Mouse (Mus musculus) macrophage (primary cell): ENCODE results near the gene Fam3c. TPM values are rescaled to one million over a fixed set of nuclear protein-coding genes. Genes with fewer than 3 reads are reported as not detected.

ENCODE experiments used
- H3K27ac ChIP-seq: fragments of 350-480 bp; formaldehyde crosslinking; 2 replicates; pipeline ENCODE4 v1.9.0; 2021
- H3K36me3 ChIP-seq: fragments of 350-480 bp; formaldehyde crosslinking; 2 replicates; pipeline ENCODE4 v1.9.0; 2021; ENCODE audit errors: inconsistent target
- H3K4me3 ChIP-seq: fragments of 350-480 bp; formaldehyde crosslinking; 2 replicates; pipeline ENCODE4 v1.9.0; 2021; ENCODE audit errors: inconsistent target
- H3K79me2 ChIP-seq: fragments of 350-480 bp; formaldehyde crosslinking; 2 replicates; pipeline ENCODE4 v1.9.0; 2021; ENCODE audit errors: inconsistent target
- WGBS: methylation state at CpG from one replicate; pipeline ENCODE4 v1.1.7; 2026; ENCODE audit warnings: inconsistent platforms; ENCODE audit not compliant: missing documents; 5-methylcytosine and 5-hydroxymethylcytosine counted together
- polyA plus RNA-seq: library from polyadenylated mRNA; stranded (reverse); fragments of 250-400 nt; gene quantifications from 3 replicates; pipeline ENCODE4 v1.2.4, GENCODE M21; 2018; ENCODE audit warnings: inconsistent platforms

The Fam3c gene
- polyA plus RNA-seq, 1 experiment from 2014 or later = 155 TPM

DNA sequence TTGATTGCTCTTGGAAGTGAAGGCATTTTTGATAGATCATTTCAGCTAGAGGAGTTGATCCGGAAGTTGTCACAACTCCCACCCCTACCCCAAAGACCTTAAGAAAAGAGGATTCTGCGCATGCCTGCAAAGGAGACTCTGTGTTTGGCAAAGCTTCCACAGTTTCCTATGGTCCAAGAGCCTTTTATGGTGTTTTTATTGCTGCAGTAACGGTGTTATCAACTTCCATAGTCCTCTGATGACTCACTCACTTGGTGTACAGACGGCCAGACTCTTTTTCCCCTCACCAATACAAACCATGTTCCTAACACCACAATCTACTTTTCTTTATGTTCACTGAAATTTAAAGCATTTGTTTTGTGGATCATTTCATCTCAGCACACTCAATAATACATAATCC lies 97.3 kb downstream of the Fam3c start:
- WGBS = 95% methylated on average over 4 of the region's 4 CpGs
- no peaks in the 10 kb centered on the region for H3K79me2 ChIP-seq
- no peaks in the 10 kb centered on the region for H3K36me3 ChIP-seq
- H3K27ac ChIP-seq = no peak overlapping the region
- H3K4me3 ChIP-seq = no peak overlapping the region

Other genes starting within 250 kb of the Fam3c start
- not detected in 3 replicates for gene Wnt16, start 68.0 kb downstream of the Fam3c start, polyA plus RNA-seq